Comparison of ENCODE assay signal across 8 mouse cellular contexts in genomic region chr3:145651978-145652321, GRCm38 (mm10). TPM values are rescaled to one million over a fixed set of nuclear protein-coding genes. Genes with fewer than 3 reads are reported as not detected.
DNase-seq lines count a peak whose midpoint lies in the region; ATAC-seq lines count a peak whose summit lies in the region.
"Had no signal": no experiment of that assay in that cellular context is flagged by ENCODE, and none has a peak within 500 bp of the region (broad histone marks: within the 10 kb centered on the region; RNA-seq: fewer than 3 reads in every experiment).

No protein-coding gene starts in this region.

- H3K27ac ChIP-seq in lung, embryonic 15.5 days, result peak overlapping the region; percentile 94
- H3K27ac ChIP-seq in forebrain, embryonic 14.5 days (ENCODE audit: low read depth, low read length), result 0 out of 2 replicates have a peak overlapping the region, but pooled peaks have one; percentile 46
- H3K27ac ChIP-seq in limb, embryonic 13.5 days, result peak overlapping the region; percentile 98
- H3K27ac ChIP-seq in stomach, embryonic 16.5 days (ENCODE audit: low read length), result peak overlapping the region; percentile 95
- H3K27ac ChIP-seq: macrophage had no signal

- peak overlapping the region; percentile 68 for H3K4me3 ChIP-seq in lung, embryonic 15.5 days
- peak overlapping the region; percentile 8; the same call in 1 of the 2 replicates for H3K4me3 ChIP-seq in forebrain, embryonic 14.5 days (ENCODE audit: low read depth, low read length)
- peak overlapping the region; percentile 78 for H3K4me3 ChIP-seq in limb, embryonic 13.5 days
- peak overlapping the region; percentile 64 for H3K4me3 ChIP-seq in stomach, embryonic 16.5 days (replicated peaks; ENCODE audit: low read length)

- H3K9me3 ChIP-seq in lung, embryonic 15.5 days, result no peaks in the 10 kb centered on the region
- H3K9me3 ChIP-seq in forebrain, embryonic 14.5 days (replicated peaks; ENCODE audit: control insufficient read depth, low read length), result no peaks in the 10 kb centered on the region
- no peaks in the 10 kb centered on the region for H3K9me3 ChIP-seq in limb, embryonic 13.5 days
- H3K9me3 ChIP-seq in stomach, embryonic 16.5 days (replicated peaks; ENCODE audit: control insufficient read depth, low read length), result no peaks in the 10 kb centered on the region

- peaks cover 55% of the 10 kb centered on the region for H3K4me1 ChIP-seq in lung, embryonic 15.5 days
- H3K4me1 ChIP-seq in forebrain, embryonic 14.5 days (ENCODE audit: control insufficient read depth, insufficient read depth, low read length), result peaks cover 30% of the 10 kb centered on the region
- H3K4me1 ChIP-seq in limb, embryonic 13.5 days, result peaks cover 65% of the 10 kb centered on the region
- peaks cover 19% of the 10 kb centered on the region for H3K4me1 ChIP-seq in stomach, embryonic 16.5 days (ENCODE audit: control insufficient read depth, insufficient read depth, low read length)

- peaks cover 7% of the 10 kb centered on the region; the same call in 1 of the 2 replicates for H3K36me3 ChIP-seq in lung, embryonic 15.5 days
- no peaks in the 10 kb centered on the region for H3K36me3 ChIP-seq in forebrain, embryonic 14.5 days (ENCODE audit: control insufficient read depth, insufficient read depth, low read length)
- H3K36me3 ChIP-seq in limb, embryonic 13.5 days, result peaks cover 16% of the 10 kb centered on the region
- H3K36me3 ChIP-seq in stomach, embryonic 16.5 days (ENCODE audit: control insufficient read depth, insufficient read depth, low read length), result no peaks in the 10 kb centered on the region; the same call in 1 of the 2 replicates

- 4% methylated on average over 10 of the region's 10 CpGs for WGBS in lung, embryonic 15.5 days
- WGBS in forebrain, embryonic 14.5 days, result 10% methylated on average over 10 of the region's 10 CpGs
- WGBS in limb, embryonic 13.5 days, result 2% methylated on average over 10 of the region's 10 CpGs
- WGBS in stomach, embryonic 16.5 days, result 12% methylated on average over 10 of the region's 10 CpGs

- no peak for ATAC-seq in lung, embryonic 15.5 days (ENCODE audit: borderline replicate concordance, extremely low read depth, low FRiP score, low TSS enrichment)
- ATAC-seq in forebrain, embryonic 14.5 days, result no peak
- no peak for ATAC-seq in limb, embryonic 13.5 days (ENCODE audit: low FRiP score, low read depth)
- ATAC-seq in stomach, embryonic 16.5 days (ENCODE audit: insufficient read depth, low FRiP score), result no peak

- DNase-seq in lung, postnatal 25 days (ENCODE audit: low spot score), result no peak
- DNase-seq in forebrain, embryonic 14.5 days (ENCODE audit: low spot score), result no peak
- DNase-seq in right cerebral cortex, adult 18-20 months, result no peak
- no peak for DNase-seq in cerebellum, postnatal 25 days

- H3K9ac ChIP-seq in lung, embryonic 15.5 days, result peak overlapping the region; percentile 59; the same call in 1 of the 2 replicates
- H3K9ac ChIP-seq in forebrain, embryonic 14.5 days (ENCODE audit: low read length), result peak overlapping the region; percentile 17; the same call in 1 of the 2 replicates
- H3K9ac ChIP-seq in limb, embryonic 13.5 days, result peak overlapping the region; percentile 77
- H3K9ac ChIP-seq in stomach, embryonic 16.5 days (ENCODE audit: low read length), result peak overlapping the region; percentile 88

- peak overlapping the region; percentile 85 for H3K4me2 ChIP-seq in lung, embryonic 15.5 days
- H3K4me2 ChIP-seq in forebrain, embryonic 14.5 days (ENCODE audit: low read length), result peak overlapping the region; percentile 82
- peak overlapping the region; percentile 75 for H3K4me2 ChIP-seq in limb, embryonic 13.5 days (replicated peaks)
- peak overlapping the region; percentile 86 for H3K4me2 ChIP-seq in stomach, embryonic 16.5 days (ENCODE audit: low read depth, low read length)

- no peaks in the 10 kb centered on the region for H3K27me3 ChIP-seq in lung, embryonic 15.5 days
- H3K27me3 ChIP-seq in forebrain, embryonic 14.5 days (replicated peaks; ENCODE audit: control insufficient read depth, insufficient read depth, low read length), result peaks cover 13% of the 10 kb centered on the region; the same call in 1 of the 2 replicates
- H3K27me3 ChIP-seq in limb, embryonic 13.5 days, result no peaks in the 10 kb centered on the region
- no peaks in the 10 kb centered on the region; the same call in 1 of the 2 replicates for H3K27me3 ChIP-seq in stomach, embryonic 16.5 days (ENCODE audit: control insufficient read depth, insufficient read depth, low read length)

RNA-seq across cellular contexts. Expression of gene Ccn1, which starts 2.2 kb away (rescaled TPM):
- 58.3 and 58.8 TPM in 2 replicates for polyA plus RNA-seq in lung, embryonic 15.5 days (2015; fragmentation: Nextera tagmentation; extraction: Ambion mirVana)
- 14.6 and 16.4 TPM in 2 replicates for polyA plus RNA-seq in forebrain, embryonic 14.5 days (2014; fragmentation: Nextera tagmentation; extraction: Ambion mirVana)
- polyA plus RNA-seq in limb, embryonic 13.5 days (2015; fragmentation: Nextera tagmentation; extraction: Ambion mirVana), result 102 and 104 TPM in 2 replicates
- 50.4 and 52.6 TPM in 2 replicates for polyA plus RNA-seq in stomach, embryonic 16.5 days (2015; fragmentation: Nextera tagmentation; extraction: Ambion mirVana)

Comparison
In these comparisons a context has a peak if more than half of its experiments do, and no peak if none do; other contexts are left out.
1. H3K27ac ChIP-seq: peak in every context shown above with its lines; median percentile 98 in limb, embryonic 13.5 days; 95 in stomach, embryonic 16.5 days; 94 in lung, embryonic 15.5 days; 46 in forebrain, embryonic 14.5 days.
2. H3K4me3 ChIP-seq: peak in every context shown above with its lines; median percentile 78 in limb, embryonic 13.5 days; 68 in lung, embryonic 15.5 days; 64 in stomach, embryonic 16.5 days; 8 in forebrain, embryonic 14.5 days.
3. H3K9ac ChIP-seq: peak in every context shown above with its lines; median percentile 88 in stomach, embryonic 16.5 days; 77 in limb, embryonic 13.5 days; 59 in lung, embryonic 15.5 days; 17 in forebrain, embryonic 14.5 days.